Mouse (Mus musculus) CH12.LX (cell line): ENCODE measurements around the gene Hist1h4a.

Source experiments
- CTCF ChIP-seq, 2 experiments: IDR thresholded peaks in 1 of 2; conservative IDR thresholded peaks in 1 of 2; 2 replicates each; pipeline ENCODE4 v1.5.1; 2011 to 2012; ENCODE audit warnings: low read depth in 2 of 2, low read length in 2 of 2, improper control_type of control experiment in 1 of 2, inconsistent platforms in 1 of 2, mild to moderate bottlenecking in 1 of 2, moderate library complexity in 1 of 2
- GABPA ChIP-seq: IDR thresholded peaks from 2 replicates; pipeline ENCODE4 v1.6.1; 2012; ENCODE audit warnings: low read depth, low read length, improper control_type of control experiment, inconsistent platforms; ENCODE audit not compliant: insufficient replicate concordance
- MAFK ChIP-seq: IDR thresholded peaks from 2 replicates; pipeline ENCODE4 v1.6.1; 2011; ENCODE audit warnings: low read length, improper control_type of control experiment; ENCODE audit not compliant: insufficient replicate concordance
- MEF2A ChIP-seq: IDR thresholded peaks from 2 replicates; pipeline ENCODE4 v1.6.1; 2014; ENCODE audit warnings: low read depth, mild to moderate bottlenecking, inconsistent platforms, low read length, improper control_type of control experiment, borderline replicate concordance
- POLR2A ChIP-seq: IDR thresholded peaks from 2 replicates; pipeline ENCODE4 v1.6.1; 2011; ENCODE audit warnings: low read depth, mild to moderate bottlenecking, improper control_type of control experiment, low read length
- RCOR1 ChIP-seq: conservative IDR thresholded peaks from 2 replicates; pipeline ENCODE4 v1.6.1; 2012; ENCODE audit warnings: low read depth, mild to moderate bottlenecking, inconsistent platforms, low read length, improper control_type of control experiment
- ZNF384 ChIP-seq: IDR thresholded peaks from 2 replicates; pipeline ENCODE4 v1.6.1; 2012; ENCODE audit warnings: low read depth, low read length, improper control_type of control experiment, inconsistent platforms

- TF ChIP-seq CTCF (conservative IDR thresholded peaks at IDR 0.05 in 1 of 2, IDR thresholded peaks at IDR 0.05 in 1 of 2; ENCODE audit: low read depth in 2 of 2, low read length in 2 of 2) = no peak
- no peak for TF ChIP-seq POLR2A
- TF ChIP-seq MEF2A = no peak
- no peak for TF ChIP-seq RCOR1
- no peak for TF ChIP-seq GABPA
- TF ChIP-seq MAFK = no peak
- no peak for TF ChIP-seq ZNF384
Observed at GRCm38 (mm10) chr13:23768834-23769397, 7.9 kb upstream of the Hist1h4a start.
